Mouse (Mus musculus) megakaryocyte-erythroid progenitor cell, adult 5-6 weeks (primary cell): Measurements from ENCODE around the gene Sec1. TPM values are rescaled to one million over a fixed set of nuclear protein-coding genes. Genes with fewer than 3 reads are reported as not detected.
A peak's percentile ranks its signal among the peaks of the same experiment; 100 is the strongest.

ENCODE experiments used
- ATAC-seq: replicated peaks from 2 replicates; pipeline ENCODE4 v1.8.0; 2016; ENCODE audit warnings: mild to moderate bottlenecking, inconsistent platforms; ENCODE audit not compliant: severe bottlenecking, poor library complexity, low FRiP score, low TSS enrichment
- total RNA-seq, 2 experiments: library from RNA; stranded (forward) in 1 of 2; stranded (reverse) in 1 of 2; fragments of 200-1000, 215-1000 nt in 1 of 2; fragments of >200 nt in 1 of 2; fragmentation: Nextera tagmentation in 1 of 2; gene quantifications; 2 replicates each; pipeline ENCODE4 v1.2.3; 2014 to 2017

Sec1 gene
- not detected in 2 replicates for total RNA-seq (2014; fragmentation: Nextera tagmentation)
- not detected in 2 replicates for total RNA-seq (2017)

DNA sequence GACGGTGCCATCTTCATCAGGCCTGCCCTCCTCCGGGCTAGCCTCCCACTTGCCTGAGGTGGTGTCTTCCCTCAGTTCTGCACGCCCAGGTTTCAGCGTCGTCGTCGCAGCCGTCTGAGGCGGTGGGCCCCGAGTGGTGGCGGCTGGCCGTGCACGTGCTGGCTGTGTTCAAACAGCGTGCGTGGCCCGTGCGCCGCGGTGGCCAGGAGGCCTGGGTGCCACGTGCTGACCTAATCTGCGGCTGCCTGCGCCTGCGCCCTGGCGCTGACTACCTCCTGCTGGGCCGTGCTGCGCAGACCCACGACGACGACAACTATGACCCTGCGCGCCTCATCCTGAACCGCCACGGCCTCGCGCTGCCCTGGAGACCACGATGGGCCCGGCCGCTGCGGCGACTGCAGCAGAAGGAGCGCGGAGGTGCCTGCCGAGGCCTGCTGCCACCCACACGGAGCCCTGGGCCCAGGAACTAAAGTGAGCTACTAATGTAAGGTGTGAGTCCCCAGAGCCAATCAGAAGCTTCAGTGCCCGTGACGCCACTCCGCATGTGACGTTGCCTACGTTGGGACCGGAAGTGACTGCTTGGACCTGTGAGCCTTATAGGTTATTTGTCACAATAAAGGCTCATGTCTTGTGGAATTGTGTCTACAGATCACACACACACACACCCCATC is at the start of gene Sec1:
Gene Sec1 (minus strand): TSS at position 482 of the 671 bp plus-strand sequence.
- ATAC-seq = no peak

DNA sequence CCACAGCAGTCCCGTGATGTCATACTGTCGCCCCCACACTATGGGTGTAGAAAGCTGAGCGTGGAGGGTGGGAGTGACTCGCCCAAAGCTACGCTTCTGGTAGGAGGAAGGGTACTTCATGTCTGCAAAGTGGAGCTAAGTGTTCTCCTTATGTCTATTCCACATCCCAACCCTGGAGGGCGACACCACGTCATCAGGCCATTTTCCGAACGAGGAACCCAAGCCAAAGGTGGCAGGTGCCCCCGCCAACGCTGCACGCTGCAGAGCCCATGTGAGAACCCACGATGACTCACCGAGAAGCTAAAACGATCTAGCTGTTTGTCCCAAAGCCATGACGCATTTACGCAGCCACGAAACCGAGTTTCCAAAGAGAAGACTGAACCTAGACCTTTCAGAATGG is 48.1 kb upstream of the Sec1 start:
- no peak for ATAC-seq

- ATAC-seq = peak; percentile 75
Measured at GRCm38 (mm10) chr7:45741777-45742176, 47.6 kb upstream of the Sec1 start.

GRCm38 (mm10) chr7:45741308-45741707 is 47.1 kb upstream of the Sec1 start:
- no peak for ATAC-seq

- ATAC-seq = no peak
Measured at GRCm38 (mm10) chr7:45739820-45740219, 45.6 kb upstream of the Sec1 start.

GRCm38 (mm10) chr7:45739162-45739763 is 45.1 kb upstream of the Sec1 start:
- ATAC-seq = peak; percentile 76

DNA sequence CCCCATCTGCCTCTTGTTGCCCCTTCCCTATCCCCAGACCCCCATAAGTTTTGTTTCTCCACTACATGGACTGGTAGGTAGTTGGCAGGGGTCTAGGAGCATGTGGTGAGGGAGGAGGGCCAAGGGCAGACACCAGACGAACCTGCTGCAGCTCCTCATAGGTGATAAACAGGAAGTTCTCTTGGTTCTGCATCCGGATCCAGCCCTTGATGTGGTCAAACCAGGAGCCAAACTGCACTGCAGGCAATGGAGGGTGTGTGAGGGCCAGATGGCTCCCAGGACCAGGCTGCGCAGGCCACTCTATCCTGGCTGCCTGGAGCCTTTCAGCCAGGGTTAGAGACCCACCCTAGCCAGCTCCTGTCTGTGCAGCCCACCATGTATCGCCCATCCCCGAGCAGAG is 39.3 kb upstream of the Sec1 start:
- no peak for ATAC-seq

- peak; percentile 30 for ATAC-seq
Measured at GRCm38 (mm10) chr7:45730727-45731431, 36.7 kb upstream of the Sec1 start.

GRCm38 (mm10) chr7:45727625-45728024 is 33.4 kb upstream of the Sec1 start:
- no peak for ATAC-seq

- ATAC-seq = no peak
Measured at GRCm38 (mm10) chr7:45726419-45726818, 32.2 kb upstream of the Sec1 start.

DNA sequence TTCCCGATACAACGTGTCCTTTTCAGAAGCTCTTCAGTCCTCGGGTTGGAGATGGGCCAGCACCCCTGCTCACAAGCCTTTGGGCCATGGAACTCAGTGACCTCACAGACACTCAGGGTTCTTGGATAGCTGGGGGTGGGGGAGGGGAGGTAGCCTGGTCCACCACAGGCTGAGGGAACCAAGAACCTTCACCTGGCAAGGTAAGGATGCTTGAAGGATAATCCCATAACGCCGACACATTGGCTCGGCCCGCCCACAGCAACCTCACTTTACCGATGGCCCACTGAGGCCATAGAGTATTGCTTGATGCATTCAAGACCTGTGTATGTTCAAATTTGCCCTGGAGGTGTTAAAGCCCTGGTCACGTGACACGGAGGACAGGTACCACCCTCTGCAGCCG is 31.5 kb upstream of the Sec1 start, which contains the start of gene Spaca4:
Gene Spaca4 (minus strand): TSS at position 101 of the 400 bp plus-strand sequence.
- ATAC-seq = no peak

DNA sequence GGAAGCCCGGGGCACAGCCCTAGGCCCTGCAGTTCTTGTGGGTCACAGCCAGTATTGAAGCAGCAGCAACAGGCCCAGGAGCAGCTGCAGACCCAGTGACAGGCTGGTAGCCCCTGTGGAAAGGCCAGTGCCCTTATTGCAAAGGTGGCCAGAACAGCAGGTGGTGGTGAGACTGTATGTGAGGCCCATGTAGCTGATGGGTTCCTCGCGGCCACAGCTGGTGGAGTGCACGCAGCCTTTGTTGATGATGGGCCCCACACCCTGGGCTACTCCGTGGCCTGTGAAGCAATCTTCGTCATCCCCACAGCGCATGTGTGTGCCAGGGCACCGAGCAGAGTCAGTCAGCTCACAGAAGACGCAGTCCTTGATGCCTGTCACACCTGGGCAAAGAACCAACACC is 30.9 kb upstream of the Sec1 start:
- no peak for ATAC-seq

GRCm38 (mm10) chr7:45723781-45724180 is 29.6 kb upstream of the Sec1 start:
- no peak for ATAC-seq

DNA sequence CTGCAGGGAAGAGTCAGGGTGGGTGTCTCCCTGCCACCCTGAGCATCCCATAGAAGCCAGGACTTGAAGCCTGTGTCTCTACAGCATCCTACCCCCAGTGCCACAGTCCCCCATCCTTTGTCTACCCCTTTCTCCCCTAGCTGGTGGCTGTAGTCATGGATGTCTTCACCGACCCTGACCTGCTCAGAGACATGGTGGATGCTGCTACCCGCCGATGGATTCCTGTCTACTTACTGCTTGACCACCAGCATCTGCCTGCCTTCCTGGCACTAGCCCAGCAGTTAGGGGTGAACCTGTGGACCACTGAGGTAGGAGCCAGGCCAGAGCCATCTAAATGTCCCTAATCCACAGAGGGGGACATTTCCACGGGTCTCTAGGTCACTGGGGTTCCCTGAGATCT is 29.1 kb upstream of the Sec1 start:
- ATAC-seq = no peak

GRCm38 (mm10) chr7:45722348-45722713 is 28.1 kb upstream of the Sec1 start:
- ATAC-seq = no peak

GRCm38 (mm10) chr7:45721642-45722347 is 27.6 kb upstream of the Sec1 start:
- no peak for ATAC-seq

DNA sequence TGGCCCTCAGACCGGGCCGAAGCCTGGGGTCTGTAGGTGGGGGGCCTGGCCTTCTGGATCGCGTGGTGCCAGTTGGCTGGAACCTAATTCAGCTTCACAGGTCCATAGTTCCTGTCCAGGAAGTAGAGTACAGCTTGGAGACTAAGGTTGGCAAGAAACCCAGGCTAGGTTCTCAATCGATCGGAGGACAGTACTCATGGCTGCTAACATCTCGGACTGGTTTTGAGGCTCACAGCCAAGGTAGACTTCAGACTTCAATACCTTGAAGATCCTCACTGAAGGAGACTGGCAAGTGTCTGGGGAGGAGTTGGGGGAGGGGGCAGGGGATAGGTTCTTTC is 27.0 kb upstream of the Sec1 start:
- no peak for ATAC-seq

- no peak for ATAC-seq
Measured at GRCm38 (mm10) chr7:45720413-45721233, 26.4 kb upstream of the Sec1 start, which contains the start of gene Fam83e. Gene Fam83e (plus strand): TSS chr7:45721212.

DNA sequence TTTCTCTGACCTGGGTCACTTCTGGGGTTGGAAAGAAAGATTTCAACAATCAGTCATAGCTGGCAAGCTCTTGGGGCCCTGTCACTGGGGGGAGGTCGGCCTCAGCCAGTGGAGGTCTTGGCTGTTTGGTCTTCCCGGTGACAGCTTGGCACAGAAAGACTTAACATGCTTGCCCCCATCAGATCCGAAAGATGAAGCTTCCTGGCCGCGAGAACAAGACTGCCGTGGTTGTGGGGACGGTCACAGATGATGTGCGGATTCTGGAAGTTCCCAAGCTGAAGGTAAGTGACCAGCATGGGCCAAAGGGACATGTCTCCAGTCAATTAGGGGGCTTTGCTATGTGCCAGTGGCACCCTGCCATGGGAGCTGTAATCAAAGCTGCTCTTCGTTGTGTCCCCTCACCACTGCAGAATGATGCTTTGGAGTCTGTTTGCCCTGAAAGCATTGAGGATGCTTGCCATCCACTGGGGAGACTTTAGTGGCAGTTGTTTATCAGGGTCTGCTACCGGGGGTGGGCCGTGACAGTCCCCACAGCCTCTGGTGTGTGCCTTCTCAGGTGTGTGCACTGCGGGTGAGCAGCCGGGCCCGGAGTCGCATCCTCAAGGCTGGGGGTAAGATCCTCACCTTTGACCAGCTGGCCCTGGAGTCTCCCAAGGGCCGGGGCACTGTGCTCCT is 25.7 kb upstream of the Sec1 start:
- no peak for ATAC-seq
